Mouse (Mus musculus) liver, adult 2 months (tissue): ENCODE data around the gene Gm28044.

Experiments
- CTCF ChIP-seq: fragments of 200-500 bp; IDR thresholded peaks from 2 replicates; pipeline ENCODE4 v1.5.1; 2011; ENCODE audit warnings: low read depth, low read length, control low read depth
- POLR2A ChIP-seq: fragments of 200-500 bp; IDR thresholded peaks from 2 replicates; pipeline ENCODE4 v1.6.1; 2011; ENCODE audit warnings: low read length, control low read depth; ENCODE audit not compliant: insufficient read depth; ENCODE audit errors: extremely low read depth

DNA sequence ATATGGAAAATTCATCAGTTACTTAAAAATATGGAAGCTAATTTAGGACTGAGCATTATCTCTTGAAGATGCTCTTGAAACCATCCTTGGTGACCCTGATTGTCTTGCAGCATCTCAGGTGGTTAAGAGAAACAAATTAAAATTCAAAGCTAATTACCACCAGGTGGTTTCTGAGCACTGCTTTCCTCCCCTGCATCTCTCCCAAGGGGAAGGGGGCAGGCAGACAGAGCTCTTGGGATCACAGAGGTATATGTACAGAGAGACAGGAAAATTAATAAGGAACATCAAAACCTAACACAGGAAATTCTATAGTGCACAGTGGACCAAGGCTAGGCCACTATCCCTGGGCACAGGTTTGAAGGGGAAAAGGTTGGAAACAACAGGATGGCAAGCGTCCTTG lies 27.5 kb downstream of the Gm28044 start:
- TF ChIP-seq CTCF (no peak), POLR2A (no peak)
